Comparison of ENCODE assay signal across 9 mouse cellular contexts in genomic region chr3:21962360-21962782, GRCm38 (mm10).
DNase-seq lines count a peak whose midpoint lies in the region; ATAC-seq and TF ChIP-seq lines count a peak whose summit lies in the region.
"Had no signal": no experiment of that assay in that cellular context is flagged by ENCODE, and none has a peak within 500 bp of the region (broad histone marks: within the 10 kb centered on the region; RNA-seq: fewer than 3 reads in every experiment).

No protein-coding gene starts in this region.

- WGBS in heart, embryonic 13.5 days = 56% methylated on average over 7 of the region's 7 CpGs
- WGBS in bone marrow, adult 2 months = 28% methylated on average over 7 of the region's 7 CpGs
- WGBS in lung, embryonic 15.5 days = 14% methylated on average over 7 of the region's 7 CpGs
- 43% methylated on average over 7 of the region's 7 CpGs for WGBS in midbrain, embryonic 11.5 days
- 74% methylated on average over 7 of the region's 7 CpGs for WGBS in cerebellum, adult 2 months

- H3K36me3 ChIP-seq in heart, embryonic 13.5 days = no peaks in the 10 kb centered on the region
- H3K36me3 ChIP-seq in lung, embryonic 15.5 days = no peaks in the 10 kb centered on the region
- H3K36me3 ChIP-seq in midbrain, embryonic 11.5 days (ENCODE audit: control insufficient read depth, insufficient read depth, low read length) = no peaks in the 10 kb centered on the region
- H3K36me3 ChIP-seq: limb, embryonic 12.5 days had no signal

- DNase-seq in heart, adult 9 months (ENCODE audit: low spot score in 2 of 2) = no peak
- DNase-seq in 416B (ENCODE audit: low read depth) = peak; percentile 92
- DNase-seq in midbrain, embryonic 11.5 days (ENCODE audit: low spot score, missing footprints) = no peak
- DNase-seq in cerebellum, adult 2 months = no peak
- no peak for DNase-seq in right cerebral cortex, adult 18-20 months

- no peak overlapping the region for H3K9ac ChIP-seq in heart, embryonic 13.5 days
- no peak overlapping the region for H3K9ac ChIP-seq in lung, embryonic 15.5 days
- H3K9ac ChIP-seq in midbrain, embryonic 11.5 days (ENCODE audit: low read length) = no peak overlapping the region
- H3K9ac ChIP-seq: limb, embryonic 12.5 days had no signal

- no peaks in the 10 kb centered on the region for H3K27me3 ChIP-seq in heart, embryonic 13.5 days (replicated peaks)
- H3K27me3 ChIP-seq in lung, embryonic 15.5 days = no peaks in the 10 kb centered on the region
- no peaks in the 10 kb centered on the region for H3K27me3 ChIP-seq in midbrain, embryonic 11.5 days (ENCODE audit: control insufficient read depth, insufficient read depth, low read length)
- no peaks in the 10 kb centered on the region for H3K27me3 ChIP-seq in cerebellum, adult 2 months (ENCODE audit: control insufficient read depth, insufficient read depth, low read length)
- H3K27me3 ChIP-seq: limb, embryonic 12.5 days had no signal

- no peak overlapping the region for H3K4me3 ChIP-seq in heart, embryonic 13.5 days
- no peak overlapping the region for H3K4me3 ChIP-seq in bone marrow, adult 2 months (replicated peaks; ENCODE audit: control insufficient read depth, low read depth, low read length)
- H3K4me3 ChIP-seq in lung, embryonic 15.5 days = no peak overlapping the region
- no peak overlapping the region for H3K4me3 ChIP-seq in midbrain, embryonic 11.5 days (ENCODE audit: low read depth, low read length)
- no peak overlapping the region for H3K4me3 ChIP-seq in cerebellum, adult 2 months (replicated peaks; ENCODE audit: insufficient read depth, low read depth, low read length)
- H3K4me3 ChIP-seq: limb, embryonic 12.5 days had no signal

- peaks cover 43% of the 10 kb centered on the region for H3K4me1 ChIP-seq in heart, embryonic 13.5 days
- peaks cover 5% of the 10 kb centered on the region for H3K4me1 ChIP-seq in bone marrow, adult 2 months (ENCODE audit: control insufficient read depth, insufficient read depth, low read length)
- H3K4me1 ChIP-seq in lung, embryonic 15.5 days = peaks cover 33% of the 10 kb centered on the region
- H3K4me1 ChIP-seq in midbrain, embryonic 11.5 days (ENCODE audit: control insufficient read depth, insufficient read depth, low read length) = peaks cover 9% of the 10 kb centered on the region
- H3K4me1 ChIP-seq in cerebellum, adult 2 months (ENCODE audit: control insufficient read depth, insufficient read depth, low read length) = no peaks in the 10 kb centered on the region

- no peak for TF ChIP-seq CTCF in bone marrow, adult 2 months (IDR thresholded peaks at IDR 0.05; ENCODE audit: control insufficient read depth, insufficient read depth, low read length)
- TF ChIP-seq CTCF in cerebellum, adult 2 months (IDR thresholded peaks at IDR 0.05; ENCODE audit: borderline replicate concordance, insufficient read depth, low read depth, low read length) = no peak

- ATAC-seq in heart, embryonic 13.5 days (ENCODE audit: extremely low read depth, insufficient number of reproducible peaks, low FRiP score, low TSS enrichment) = no peak
- ATAC-seq in lung, embryonic 15.5 days (ENCODE audit: borderline replicate concordance, extremely low read depth, low FRiP score, low TSS enrichment) = no peak
- no peak for ATAC-seq in midbrain, embryonic 11.5 days (ENCODE audit: low FRiP score)

- H3K9me3 ChIP-seq in heart, embryonic 13.5 days = no peaks in the 10 kb centered on the region
- no peaks in the 10 kb centered on the region for H3K9me3 ChIP-seq in lung, embryonic 15.5 days
- H3K9me3 ChIP-seq in midbrain, embryonic 11.5 days (ENCODE audit: control insufficient read depth, low read length) = no peaks in the 10 kb centered on the region
- H3K9me3 ChIP-seq: limb, embryonic 12.5 days had no signal

- H3K4me2 ChIP-seq in heart, embryonic 13.5 days = no peak overlapping the region
- 0 out of 2 replicates have a peak overlapping the region, but pooled peaks have one; percentile 8 for H3K4me2 ChIP-seq in lung, embryonic 15.5 days
- H3K4me2 ChIP-seq in midbrain, embryonic 11.5 days = no peak overlapping the region
- H3K4me2 ChIP-seq: limb, embryonic 12.5 days had no signal

- TF ChIP-seq POLR2A in bone marrow, adult 2 months (IDR thresholded peaks at IDR 0.05; ENCODE audit: borderline replicate concordance, control insufficient read depth, low read depth, low read length) = no peak
- no peak for TF ChIP-seq POLR2A in cerebellum, adult 2 months (IDR thresholded peaks at IDR 0.05; ENCODE audit: borderline replicate concordance, insufficient read depth, low read length)

- H3K27ac ChIP-seq in heart, embryonic 13.5 days (replicated peaks) = peak overlapping the region; percentile 86; the same call in 1 of the 2 replicates
- peak overlapping the region; percentile 76; the same call in 1 of the 2 replicates for H3K27ac ChIP-seq in bone marrow, adult 2 months (ENCODE audit: control insufficient read depth, insufficient read depth, low read depth, low read length, poor library complexity)
- peak overlapping the region; percentile 70 for H3K27ac ChIP-seq in lung, embryonic 15.5 days
- no peak overlapping the region for H3K27ac ChIP-seq in midbrain, embryonic 11.5 days (ENCODE audit: low read depth, low read length)
- no peak overlapping the region for H3K27ac ChIP-seq in cerebellum, adult 2 months (ENCODE audit: insufficient read depth, low read length)
- H3K27ac ChIP-seq: limb, embryonic 12.5 days had no signal

Comparison
In these comparisons a context has a peak if more than half of its experiments do, and no peak if none do; other contexts are left out.
1. H3K27ac ChIP-seq: peak in heart, embryonic 13.5 days (single experiment), bone marrow, adult 2 months (single experiment) and lung, embryonic 15.5 days (single experiment); none in midbrain, embryonic 11.5 days (single experiment) and cerebellum, adult 2 months (single experiment).